Mouse (Mus musculus) kidney, adult 2 months (tissue): ENCODE data around the gene Slc22a14.

Experiments
- CTCF ChIP-seq: fragments of 200-500 bp; conservative IDR thresholded peaks from 2 replicates; pipeline ENCODE4 v1.5.1; 2011; ENCODE audit warnings: low read depth, mild to moderate bottlenecking, control low read depth, low read length, moderate library complexity, mixed read lengths; ENCODE audit not compliant: insufficient read depth, insufficient read length
- POLR2A ChIP-seq: fragments of 200-500 bp; IDR thresholded peaks from one replicate; pipeline ENCODE4 v1.6.1; 2011; ENCODE audit warnings: low read depth, low read length, control low read depth

DNA sequence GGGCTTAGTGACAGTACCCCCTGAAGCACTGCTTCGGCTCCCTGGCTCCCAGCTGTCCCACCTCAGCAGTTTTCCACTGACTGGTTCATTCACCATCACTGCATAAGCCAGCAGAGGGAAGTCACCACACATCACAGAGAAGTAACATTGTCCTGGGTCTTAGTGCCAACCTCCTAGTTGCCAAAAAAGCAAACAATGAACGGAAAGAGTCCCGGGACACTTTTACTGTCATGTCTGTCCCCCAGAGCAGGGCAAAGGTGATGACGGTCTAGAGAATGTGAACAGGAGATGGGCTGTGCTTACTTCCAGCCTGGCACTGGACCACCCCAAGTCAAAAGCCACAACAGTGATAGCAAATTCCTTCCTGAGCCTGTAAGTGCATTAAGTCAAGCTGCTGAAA is 126.6 kb downstream of the Slc22a14 start:
- TF ChIP-seq CTCF = no peak
- TF ChIP-seq POLR2A = no peak
